Mouse (Mus musculus): ENCODE data around the gene Filip1l. TPM values are rescaled to one million over a fixed set of nuclear protein-coding genes. Genes with fewer than 3 reads are reported as not detected.

Gene Filip1l
- polyA plus RNA-seq, 1 experiment from 2014 or later = 32.6 TPM

Other genes starting within 250 kb of the Filip1l start
- gene Tomm70a, start 231.4 kb upstream of the Filip1l start, polyA plus RNA-seq (2015; fragmentation: Nextera tagmentation; extraction: Ambion mirVana) = 28.6 and 31.0 TPM in 2 replicates
- 65.5 and 68.4 TPM in 2 replicates for gene Nit2, start 185.8 kb upstream of the Filip1l start, polyA plus RNA-seq (2015; fragmentation: Nextera tagmentation; extraction: Ambion mirVana)
- gene Tbc1d23, start 121.6 kb upstream of the Filip1l start, polyA plus RNA-seq (2015; fragmentation: Nextera tagmentation; extraction: Ambion mirVana) = 24.0 and 25.0 TPM in 2 replicates
- 0.13 TPM in 1 of 2 replicates, not detected in the other for gene Tmem30c, start 60.2 kb upstream of the Filip1l start, polyA plus RNA-seq (2015; fragmentation: Nextera tagmentation; extraction: Ambion mirVana)